Mouse (Mus musculus): ENCODE measurements around the gene Cradd.

The Cradd gene

GRCm38 (mm10) chr10:95304240-95304639 lies 19.7 kb downstream of the Cradd start:
- DNase-seq (ENCODE audit: low spot score) = no peak

GRCm38 (mm10) chr10:95302211-95303163 lies 21.4 kb downstream of the Cradd start:
- DNase-seq (ENCODE audit: low spot score) = no peak

- no peak for DNase-seq (ENCODE audit: low spot score)
These were observed 23.6 kb downstream of the Cradd start for GRCm38 (mm10) chr10:95300178-95300793.

- no peak for DNase-seq (ENCODE audit: low spot score)
These were observed 24.2 kb downstream of the Cradd start for GRCm38 (mm10) chr10:95299808-95300133.

- DNase-seq (ENCODE audit: low spot score) = no peak
These were observed 24.7 kb downstream of the Cradd start for GRCm38 (mm10) chr10:95299010-95299807.

- no peak for DNase-seq (ENCODE audit: low spot score)
These were observed 25.4 kb downstream of the Cradd start for GRCm38 (mm10) chr10:95298504-95298903.

- DNase-seq (ENCODE audit: low spot score) = no peak
These were observed 26.2 kb downstream of the Cradd start for GRCm38 (mm10) chr10:95297690-95298104.

DNA sequence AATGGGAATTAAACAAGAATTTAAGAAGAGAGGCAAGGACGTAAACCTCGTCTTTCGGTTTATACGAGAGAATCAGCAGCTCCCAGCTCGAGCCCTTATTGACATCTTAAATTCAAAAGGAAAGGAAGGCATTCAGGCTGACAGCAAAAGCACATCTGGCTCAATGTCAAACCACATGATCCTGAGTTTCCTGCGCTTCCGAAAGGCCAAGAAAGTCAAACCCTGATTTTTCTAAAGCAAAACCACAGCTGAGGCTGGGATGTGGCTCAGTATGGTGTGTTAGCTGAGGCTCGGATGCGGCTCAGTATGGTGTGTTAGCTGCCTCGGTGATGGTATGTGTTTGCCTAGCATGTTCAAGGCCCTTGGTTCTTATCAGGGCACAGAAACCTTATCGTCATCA lies 26.9 kb downstream of the Cradd start:
- DNase-seq (ENCODE audit: low spot score) = no peak

DNA sequence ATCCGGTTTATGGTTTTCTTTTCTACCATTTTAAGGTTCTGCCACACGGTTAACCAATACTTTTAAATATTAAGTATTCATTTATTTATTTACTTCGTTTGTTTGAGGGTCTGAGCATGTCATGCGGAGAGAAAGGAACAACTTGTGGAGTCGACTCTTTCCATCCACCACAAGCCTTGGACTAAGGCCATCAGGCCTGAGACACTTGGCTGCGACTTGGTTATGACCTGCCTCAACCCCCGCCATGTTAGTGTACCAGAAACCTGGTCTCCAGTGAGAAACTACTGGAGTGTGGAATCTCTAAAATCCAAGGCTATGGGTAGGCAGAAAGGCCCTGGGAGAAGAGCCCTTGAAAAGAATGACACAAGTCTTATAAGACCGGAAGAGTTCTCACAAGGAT lies 30.7 kb downstream of the Cradd start:
- DNase-seq (ENCODE audit: low spot score) = no peak

DNA sequence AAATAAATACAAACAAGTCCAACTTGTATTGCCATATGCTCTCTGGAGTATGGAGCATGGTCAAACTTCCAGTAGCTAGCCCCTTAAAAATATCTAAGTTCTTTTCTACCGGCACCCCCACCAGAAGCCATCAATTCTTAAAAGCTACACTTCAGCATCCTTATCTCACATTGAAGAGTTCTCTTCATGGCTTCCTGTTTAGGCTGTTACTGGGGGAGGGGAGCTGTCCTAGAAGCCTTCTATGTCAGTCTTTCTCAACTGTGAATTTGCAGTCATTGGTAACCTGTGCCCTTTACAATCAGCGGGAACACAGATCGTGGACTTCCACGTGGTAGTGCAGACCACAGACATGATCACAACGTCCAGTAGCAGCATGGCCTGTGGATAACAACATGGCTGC lies 31.7 kb downstream of the Cradd start:
- DNase-seq (ENCODE audit: low spot score) = no peak

GRCm38 (mm10) chr10:95291133-95291876 lies 32.6 kb downstream of the Cradd start:
- no peak for DNase-seq (ENCODE audit: low spot score)

- no peak for DNase-seq (ENCODE audit: low spot score)
These were observed 34.1 kb downstream of the Cradd start for GRCm38 (mm10) chr10:95289819-95290218.

DNA sequence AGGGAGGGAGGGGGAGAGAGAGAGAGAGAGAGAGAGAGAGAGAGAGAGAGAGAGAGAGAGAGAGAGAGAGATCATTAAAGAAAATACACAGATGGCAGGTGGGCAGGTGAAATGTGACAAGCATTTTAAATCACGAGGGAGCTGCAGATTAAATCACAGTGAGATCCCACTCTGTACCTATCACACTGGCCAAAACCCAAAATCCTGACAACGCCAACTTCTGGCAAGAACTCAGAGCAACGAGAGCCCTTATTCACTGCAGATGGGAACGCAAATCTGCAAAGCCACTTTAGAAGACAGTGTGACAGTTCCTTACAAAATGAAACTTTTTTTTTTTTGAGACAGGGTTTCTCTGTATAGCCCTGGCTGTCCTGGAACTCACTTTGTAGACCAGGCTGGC lies 35.7 kb downstream of the Cradd start:
- DNase-seq (ENCODE audit: low spot score) = no peak

- no peak for DNase-seq (ENCODE audit: low spot score)
These were observed 36.6 kb downstream of the Cradd start for GRCm38 (mm10) chr10:95287351-95287750.

GRCm38 (mm10) chr10:95283434-95283833 lies 40.5 kb downstream of the Cradd start:
- DNase-seq (ENCODE audit: low spot score) = no peak

DNA sequence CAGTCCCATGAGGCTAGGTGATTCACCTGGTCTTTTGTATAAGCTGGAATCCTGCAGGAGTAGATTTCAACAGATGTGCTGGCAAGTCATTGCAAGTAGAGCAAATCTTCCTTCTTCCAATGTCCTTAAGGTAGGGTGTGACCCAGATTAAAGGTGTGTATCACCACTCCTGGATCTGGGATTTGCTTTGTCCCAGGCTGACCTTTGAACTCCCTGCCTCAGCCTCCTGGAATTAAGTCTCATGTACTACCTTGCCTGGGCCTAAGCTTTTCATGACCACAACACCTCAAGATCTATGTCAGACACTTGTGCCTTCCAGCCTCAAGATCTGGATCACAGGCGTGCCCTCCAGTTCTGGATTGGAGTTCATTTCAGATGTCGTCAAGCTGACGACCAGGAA lies 41.9 kb downstream of the Cradd start:
- DNase-seq (ENCODE audit: low spot score) = no peak

DNA sequence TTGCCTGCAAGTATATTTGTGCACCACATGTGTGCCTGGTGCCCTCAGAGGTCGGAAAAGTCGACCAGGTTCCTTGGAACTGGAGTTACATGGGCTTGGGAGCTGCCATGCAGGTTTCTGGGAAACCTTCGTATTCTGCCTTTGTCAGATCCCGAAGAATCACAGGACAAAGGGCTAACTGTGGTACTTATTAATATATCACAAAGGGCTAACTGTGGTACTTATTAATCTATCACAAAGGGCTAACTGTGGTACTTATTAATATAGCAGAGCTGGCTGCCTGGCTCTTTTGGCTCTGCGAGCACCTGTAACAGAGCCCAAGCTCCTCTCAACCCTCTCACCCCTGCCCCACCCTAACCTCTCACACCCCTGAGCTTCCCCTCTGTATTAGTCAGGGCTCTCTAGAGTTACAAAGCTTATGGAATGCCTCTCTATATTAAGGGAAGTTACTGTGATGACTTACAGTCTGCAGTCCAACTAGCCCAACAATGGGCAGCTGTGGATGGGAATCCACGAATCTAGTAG lies 42.4 kb downstream of the Cradd start:
- DNase-seq (ENCODE audit: low spot score) = no peak

GRCm38 (mm10) chr10:95280327-95280726 lies 43.6 kb downstream of the Cradd start:
- no peak for DNase-seq (ENCODE audit: low spot score)

DNA sequence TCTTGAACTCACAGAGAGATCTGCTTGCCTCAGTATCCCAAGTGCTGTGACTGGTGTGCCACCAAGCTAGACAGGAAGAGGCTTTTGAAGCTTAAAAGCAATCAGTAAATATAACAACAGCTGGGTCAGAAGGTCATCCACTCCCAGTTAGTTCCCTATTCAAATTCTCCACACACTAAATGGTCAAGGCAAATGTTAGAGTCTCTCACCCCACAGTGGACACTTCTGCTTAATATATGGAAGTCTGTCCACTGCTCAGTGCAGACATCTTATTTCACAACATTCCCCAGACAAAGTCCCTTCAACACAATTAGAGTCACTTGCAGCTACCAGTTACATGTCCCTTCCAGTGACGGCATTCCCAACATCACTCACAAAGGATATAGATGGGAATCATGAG lies 44.5 kb downstream of the Cradd start:
- DNase-seq (ENCODE audit: low spot score) = no peak

DNA sequence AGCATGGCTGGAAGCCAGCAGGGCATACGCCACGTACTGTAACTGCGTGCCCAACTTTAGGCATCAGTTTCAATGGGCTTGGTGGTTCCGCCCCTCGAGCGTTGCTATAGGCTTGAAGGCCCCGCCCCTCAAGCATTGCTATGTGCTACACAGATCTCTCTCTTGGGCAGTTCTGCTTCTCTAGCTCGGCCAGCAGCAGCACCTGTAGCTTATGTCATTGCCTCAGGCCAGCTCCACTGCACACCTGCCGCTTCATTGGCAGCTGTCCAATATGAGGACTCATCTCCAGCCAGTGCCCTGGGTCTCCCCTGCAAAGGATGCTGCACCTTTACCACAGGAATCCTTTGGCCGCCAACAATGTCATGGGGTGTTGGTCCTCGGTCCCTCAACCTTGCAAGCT lies 45.8 kb downstream of the Cradd start:
- DNase-seq (ENCODE audit: low spot score) = no peak

DNA sequence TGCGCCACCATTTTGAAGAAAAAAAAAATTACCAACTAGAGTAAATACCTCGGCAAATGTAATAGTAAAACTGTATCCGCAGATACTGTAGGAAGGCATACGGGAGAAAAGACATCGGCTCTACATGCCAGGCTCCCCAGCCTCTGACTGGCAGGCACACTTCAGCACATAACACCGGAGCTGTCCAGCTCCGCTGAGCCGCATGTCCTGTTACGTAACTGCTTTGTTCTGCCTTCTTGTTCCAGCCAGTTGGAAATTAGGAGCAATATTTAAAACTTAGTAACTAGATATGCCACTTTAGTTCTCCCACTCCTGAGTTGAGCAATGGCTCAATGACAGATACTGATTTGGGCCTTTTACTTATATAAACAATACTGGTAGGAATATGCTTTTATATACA lies 48.4 kb downstream of the Cradd start:
- DNase-seq (ENCODE audit: low spot score) = no peak

GRCm38 (mm10) chr10:95273226-95273625 lies 50.7 kb downstream of the Cradd start:
- DNase-seq (ENCODE audit: low spot score) = no peak
